Mouse (Mus musculus): ENCODE data around the gene Ttll11. TPM values are rescaled to one million over a fixed set of nuclear protein-coding genes. Genes with fewer than 3 reads are reported as not detected.

Gene Ttll11
- polyA plus RNA-seq, 1 experiment from 2014 or later: 0.88 TPM

GRCm38 (mm10) chr2:35863284-35863683 is 116.4 kb downstream of the Ttll11 start:
- Histone ChIP-seq H3K4me2 (no peak overlapping the region), H3K4me3 (replicated peaks) (no peak overlapping the region), H3K36me3 (no peaks in the 10 kb centered on the region), H3K4me1 (no peaks in the 10 kb centered on the region), H3K27ac (no peak overlapping the region), H3K9me3 (replicated peaks) (no peaks in the 10 kb centered on the region), H3K27me3 (no peaks in the 10 kb centered on the region), H3K9ac (no peak overlapping the region)
- WGBS: 76% methylated on average over 4 of the region's 4 CpGs
- no peak for ATAC-seq (replicated peaks; ENCODE audit: low FRiP score)

- Histone ChIP-seq H3K9ac (no peak overlapping the region), H3K9me3 (replicated peaks) (no peaks in the 10 kb centered on the region), H3K4me2 (no peak overlapping the region), H3K27me3 (no peaks in the 10 kb centered on the region), H3K27ac (no peak overlapping the region), H3K4me3 (replicated peaks) (no peak overlapping the region), H3K36me3 (no peaks in the 10 kb centered on the region), H3K4me1 (no peaks in the 10 kb centered on the region)
- WGBS: 84% methylated on average over 7 of the region's 7 CpGs
- ATAC-seq (replicated peaks; ENCODE audit: low FRiP score): no peak
These were observed 118.5 kb downstream of the Ttll11 start for GRCm38 (mm10) chr2:35861185-35861584.

- Histone ChIP-seq H3K9ac (no peak overlapping the region), H3K4me3 (replicated peaks) (no peak overlapping the region), H3K27ac (no peak overlapping the region), H3K27me3 (no peaks in the 10 kb centered on the region), H3K36me3 (no peaks in the 10 kb centered on the region), H3K4me1 (no peaks in the 10 kb centered on the region), H3K4me2 (no peak overlapping the region), H3K9me3 (replicated peaks) (no peaks in the 10 kb centered on the region)
- 20% methylated on average over 10 of the region's 10 CpGs for WGBS
- no peak for ATAC-seq (replicated peaks; ENCODE audit: low FRiP score)
These were observed 119.3 kb downstream of the Ttll11 start for GRCm38 (mm10) chr2:35860394-35860744.

- no peak overlapping the region for H3K9ac ChIP-seq
These were observed 119.9 kb downstream of the Ttll11 start for GRCm38 (mm10) chr2:35859708-35860393.

GRCm38 (mm10) chr2:35858281-35858680 is 121.4 kb downstream of the Ttll11 start:
- WGBS: 77% methylated on average over 6 of the region's 6 CpGs
- ATAC-seq (replicated peaks; ENCODE audit: low FRiP score): no peak
- H3K27me3 ChIP-seq: no peaks in the 10 kb centered on the region
- no peaks in the 10 kb centered on the region for H3K36me3 ChIP-seq
- H3K27ac ChIP-seq: no peak overlapping the region
- H3K9me3 ChIP-seq (replicated peaks): no peaks in the 10 kb centered on the region
- H3K4me1 ChIP-seq: no peaks in the 10 kb centered on the region
- no peak overlapping the region for H3K9ac ChIP-seq
- H3K4me3 ChIP-seq (replicated peaks): no peak overlapping the region
- no peak overlapping the region for H3K4me2 ChIP-seq

More at GRCm38 (mm10) chr2:35859708-35860393, 119.9 kb downstream of the Ttll11 start:
- H3K27me3 ChIP-seq: no peaks in the 10 kb centered on the region
- no peak for ATAC-seq (replicated peaks; ENCODE audit: low FRiP score)
- H3K4me3 ChIP-seq (replicated peaks): no peak overlapping the region
- no peaks in the 10 kb centered on the region for H3K9me3 ChIP-seq (replicated peaks)
- no peaks in the 10 kb centered on the region for H3K36me3 ChIP-seq
- H3K4me1 ChIP-seq: no peaks in the 10 kb centered on the region
- H3K4me2 ChIP-seq: no peak overlapping the region
- 75% methylated on average over 7 of the region's 7 CpGs for WGBS
- no peak overlapping the region for H3K27ac ChIP-seq

- H3K36me3 ChIP-seq: no peaks in the 10 kb centered on the region
- no peak overlapping the region for H3K4me2 ChIP-seq
- H3K9me3 ChIP-seq (replicated peaks): no peaks in the 10 kb centered on the region
- H3K4me1 ChIP-seq: peaks cover 8% of the 10 kb centered on the region
- H3K4me3 ChIP-seq (replicated peaks): no peak overlapping the region
- no peaks in the 10 kb centered on the region for H3K27me3 ChIP-seq
- no peak overlapping the region for H3K27ac ChIP-seq
- ATAC-seq (replicated peaks; ENCODE audit: low FRiP score): no peak
- H3K9ac ChIP-seq: no peak overlapping the region
- 84% methylated on average over 2 of the region's 2 CpGs for WGBS
These were observed 122.8 kb downstream of the Ttll11 start for GRCm38 (mm10) chr2:35856901-35857300.

GRCm38 (mm10) chr2:35854877-35855276 is 124.8 kb downstream of the Ttll11 start:
- no peak overlapping the region for H3K4me2 ChIP-seq
- 29% methylated on average over 5 of the region's 5 CpGs for WGBS
- H3K36me3 ChIP-seq: no peaks in the 10 kb centered on the region
- no peak for ATAC-seq (replicated peaks; ENCODE audit: low FRiP score)
- peaks cover 6% of the 10 kb centered on the region for H3K27me3 ChIP-seq
- no peak overlapping the region for H3K9ac ChIP-seq
- no peak overlapping the region for H3K27ac ChIP-seq
- H3K9me3 ChIP-seq (replicated peaks): no peaks in the 10 kb centered on the region
- H3K4me3 ChIP-seq (replicated peaks): no peak overlapping the region
- peaks cover 24% of the 10 kb centered on the region for H3K4me1 ChIP-seq

- Histone ChIP-seq H3K4me1 (peaks cover 30% of the 10 kb centered on the region), H3K36me3 (no peaks in the 10 kb centered on the region), H3K27me3 (peaks cover 6% of the 10 kb centered on the region), H3K4me2 (no peak overlapping the region), H3K9me3 (replicated peaks) (no peaks in the 10 kb centered on the region), H3K4me3 (replicated peaks) (no peak overlapping the region), H3K9ac (no peak overlapping the region), H3K27ac (no peak overlapping the region)
- no peak for ATAC-seq (replicated peaks; ENCODE audit: low FRiP score)
- 75% methylated on average over 4 of the region's 4 CpGs for WGBS
These were observed 126.7 kb downstream of the Ttll11 start for GRCm38 (mm10) chr2:35852971-35853370.

- no peak overlapping the region for H3K27ac ChIP-seq
- ATAC-seq (replicated peaks; ENCODE audit: low FRiP score): no peak
These were observed 127.6 kb downstream of the Ttll11 start for GRCm38 (mm10) chr2:35852164-35852509.

GRCm38 (mm10) chr2:35851420-35852163 is 128.1 kb downstream of the Ttll11 start:
- ATAC-seq (replicated peaks; ENCODE audit: low FRiP score): peak; percentile 26; the same call in 1 of the 2 replicates
- 11% methylated on average over 17 of the region's 17 CpGs for WGBS
- Histone ChIP-seq H3K9ac (no peak overlapping the region), H3K36me3 (no peaks in the 10 kb centered on the region), H3K4me2 (peak overlapping the region; percentile 37), H3K27me3 (peaks cover 6% of the 10 kb centered on the region), H3K4me3 (replicated peaks) (no peak overlapping the region), H3K4me1 (peaks cover 30% of the 10 kb centered on the region), H3K9me3 (replicated peaks) (no peaks in the 10 kb centered on the region), H3K27ac (no peak overlapping the region; the same call in 1 of the 2 replicates)

More at GRCm38 (mm10) chr2:35852164-35852509, 127.6 kb downstream of the Ttll11 start:
- Histone ChIP-seq H3K4me2 (peak overlapping the region; percentile 37), H3K36me3 (no peaks in the 10 kb centered on the region), H3K27me3 (peaks cover 6% of the 10 kb centered on the region), H3K9me3 (replicated peaks) (no peaks in the 10 kb centered on the region), H3K4me3 (replicated peaks) (no peak overlapping the region), H3K4me1 (peaks cover 30% of the 10 kb centered on the region), H3K9ac (no peak overlapping the region)
- WGBS: 21% methylated on average over 3 of the region's 3 CpGs

- Histone ChIP-seq H3K4me3 (replicated peaks) (no peak overlapping the region), H3K9me3 (replicated peaks) (no peaks in the 10 kb centered on the region), H3K36me3 (no peaks in the 10 kb centered on the region), H3K4me2 (no peak overlapping the region), H3K27ac (no peak overlapping the region), H3K9ac (no peak overlapping the region), H3K4me1 (peaks cover 30% of the 10 kb centered on the region), H3K27me3 (peaks cover 6% of the 10 kb centered on the region)
- ATAC-seq (replicated peaks; ENCODE audit: low FRiP score): peak; percentile 67
- WGBS: 29% methylated on average over 10 of the region's 10 CpGs
These were observed 130.0 kb downstream of the Ttll11 start for GRCm38 (mm10) chr2:35849632-35850230.
